Mouse (Mus musculus) embryonic facial prominence, embryonic 11.5 days (tissue): ENCODE results near the gene Nrap. TPM values are rescaled to one million over a fixed set of nuclear protein-coding genes. Genes with fewer than 3 reads are reported as not detected.
A peak's percentile ranks its signal among the peaks of the same experiment; 100 is the strongest.

Experiments used
- ATAC-seq: fragments of 200-750 bp; cut with Nextera tagmentation; replicated peaks from 2 replicates; pipeline ENCODE4 v1.8.0; 2017; ENCODE audit warnings: low read depth; ENCODE audit not compliant: insufficient number of reproducible peaks, low FRiP score, low TSS enrichment
- DNase-seq: peaks from one replicate; pipeline ENCODE4 v3.0.0-alpha.2; 2015; ENCODE audit warnings: low spot score
- H3K27ac ChIP-seq: fragments of 300-500 bp; sonication (generic); replicated peaks from 2 replicates; pipeline ENCODE4 v1.5.1; 2014; ENCODE audit warnings: mild to moderate bottlenecking, low read depth, low read length, control low read depth
- H3K27me3 ChIP-seq: fragments of 300-500 bp; sonication (generic); 2 replicates; pipeline ENCODE4 v1.6.1; 2014; ENCODE audit warnings: mild to moderate bottlenecking, low read length, moderate library complexity, mixed read lengths; ENCODE audit not compliant: control insufficient read depth, insufficient read depth
- H3K36me3 ChIP-seq: fragments of 300-500 bp; sonication (generic); replicated peaks from 2 replicates; pipeline ENCODE4 v1.6.1; 2014; ENCODE audit warnings: low read depth, mild to moderate bottlenecking, low read length, moderate library complexity, mixed read lengths; ENCODE audit not compliant: control insufficient read depth, insufficient read depth
- H3K4me1 ChIP-seq: fragments of 300-500 bp; sonication (generic); 2 replicates; pipeline ENCODE4 v1.6.1; 2014; ENCODE audit warnings: low read length, mixed read lengths; ENCODE audit not compliant: control insufficient read depth, insufficient read depth
- H3K4me2 ChIP-seq: fragments of 300-500 bp; sonication (generic); 2 replicates; pipeline ENCODE4 v1.6.1; 2014; ENCODE audit warnings: low read depth, mild to moderate bottlenecking, control low read depth, low read length, moderate library complexity
- H3K4me3 ChIP-seq: fragments of 300-500 bp; sonication (generic); 2 replicates; pipeline ENCODE4 v1.5.1; 2014; ENCODE audit warnings: low read depth, low read length, control low read depth
- H3K9ac ChIP-seq: fragments of 300-500 bp; sonication (generic); replicated peaks from 2 replicates; pipeline ENCODE4 v1.6.1; 2014; ENCODE audit warnings: mild to moderate bottlenecking, control low read depth, low read length
- H3K9me3 ChIP-seq: fragments of 300-500 bp; sonication (generic); replicated peaks from 2 replicates; pipeline ENCODE4 v1.6.1; 2016; ENCODE audit warnings: mild to moderate bottlenecking, low read length, inconsistent platforms, mixed read lengths; ENCODE audit not compliant: control insufficient read depth
- WGBS: fragments of 180-500 bp; shearing (Covaris S2); extraction: QIAGEN DNeasy Blood & Tissue Kit; methylation state at CpG from one replicate; pipeline ENCODE4 v1.1.7; 2014; 5-methylcytosine and 5-hydroxymethylcytosine counted together
- polyA plus RNA-seq: library from polyadenylated mRNA; unstranded; fragments of >200 nt; fragmentation: Nextera tagmentation; extraction: Ambion mirVana; gene quantifications from 2 replicates; pipeline ENCODE4 v1.2.1, GENCODE M21; 2014

The Nrap gene
- polyA plus RNA-seq, 1 experiment from 2014 or later, result not detected

- Histone ChIP-seq H3K36me3 (no peaks in the 10 kb centered on the region), H3K9me3 (no peaks in the 10 kb centered on the region), H3K9ac (no peak overlapping the region), H3K4me2 (no peak overlapping the region), H3K4me3 (no peak overlapping the region), H3K27me3 (no peaks in the 10 kb centered on the region), H3K27ac (no peak overlapping the region), H3K4me1 (no peaks in the 10 kb centered on the region)
- ATAC-seq, result no peak
- 88% methylated on average over 4 of the region's 4 CpGs for WGBS
- no peak for DNase-seq
Measured at GRCm38 (mm10) chr19:56288436-56288835, 101.4 kb downstream of the Nrap start.

GRCm38 (mm10) chr19:56287580-56288367 lies 102.1 kb downstream of the Nrap start:
- Histone ChIP-seq H3K4me3 (no peak overlapping the region), H3K9me3 (no peaks in the 10 kb centered on the region), H3K9ac (no peak overlapping the region), H3K36me3 (no peaks in the 10 kb centered on the region), H3K27me3 (no peaks in the 10 kb centered on the region), H3K4me2 (no peak overlapping the region), H3K27ac (no peak overlapping the region), H3K4me1 (no peaks in the 10 kb centered on the region)
- ATAC-seq, result no peak
- DNase-seq, result no peak
- WGBS, result 79% methylated on average over 15 of the region's 15 CpGs

GRCm38 (mm10) chr19:56286866-56287265 lies 103.0 kb downstream of the Nrap start, which contains the start of gene Habp2:
Gene Habp2, plus strand, starts transcription at chr19:56287137.
- Histone ChIP-seq H3K9ac (no peak within 1 kb of the TSS), H3K27me3 (no peaks in the 10 kb centered on the region), H3K36me3 (no peaks in the 10 kb centered on the region), H3K4me1 (no peaks in the 10 kb centered on the region), H3K4me3 (no peak within 1 kb of the TSS), H3K27ac (no peak within 1 kb of the TSS), H3K9me3 (no peaks in the 10 kb centered on the region), H3K4me2 (no peak within 1 kb of the TSS)
- ATAC-seq, result no peak
- no peak for DNase-seq
- WGBS, result 89% methylated on average over 7 of the region's 7 CpGs

GRCm38 (mm10) chr19:56285222-56285621 lies 104.6 kb downstream of the Nrap start:
- Histone ChIP-seq H3K36me3 (no peaks in the 10 kb centered on the region), H3K4me3 (no peak overlapping the region), H3K4me1 (no peaks in the 10 kb centered on the region), H3K27me3 (no peaks in the 10 kb centered on the region), H3K27ac (no peak overlapping the region), H3K9me3 (no peaks in the 10 kb centered on the region), H3K4me2 (no peak overlapping the region), H3K9ac (no peak overlapping the region)
- peak; percentile 43 for DNase-seq
- WGBS, result 31% methylated on average over 4 of the region's 4 CpGs
- no peak for ATAC-seq

GRCm38 (mm10) chr19:56278366-56278765 lies 111.5 kb downstream of the Nrap start:
- ATAC-seq, result no peak
- no peaks in the 10 kb centered on the region for H3K9me3 ChIP-seq

GRCm38 (mm10) chr19:56277951-56278350 lies 111.9 kb downstream of the Nrap start:
- no peaks in the 10 kb centered on the region for H3K27me3 ChIP-seq
- DNase-seq (no peak), ATAC-seq (no peak)
- H3K36me3 ChIP-seq, result no peaks in the 10 kb centered on the region
- no peak overlapping the region for H3K9ac ChIP-seq
- H3K4me3 ChIP-seq, result no peak overlapping the region
- H3K27ac ChIP-seq, result no peak overlapping the region
- no peaks in the 10 kb centered on the region for H3K9me3 ChIP-seq
- 80% methylated on average over 4 of the region's 4 CpGs for WGBS
- H3K4me1 ChIP-seq, result no peaks in the 10 kb centered on the region
- no peak overlapping the region for H3K4me2 ChIP-seq

More at GRCm38 (mm10) chr19:56278366-56278765, 111.5 kb downstream of the Nrap start:
- no peaks in the 10 kb centered on the region for H3K4me1 ChIP-seq
- H3K36me3 ChIP-seq, result no peaks in the 10 kb centered on the region
- 85% methylated on average over 11 of the region's 11 CpGs for WGBS
- no peak overlapping the region for H3K27ac ChIP-seq
- no peak overlapping the region for H3K4me3 ChIP-seq
- H3K4me2 ChIP-seq, result no peak overlapping the region
- H3K27me3 ChIP-seq, result no peaks in the 10 kb centered on the region
- no peak for DNase-seq
- H3K9ac ChIP-seq, result no peak overlapping the region

- DNase-seq (peak; percentile 44), ATAC-seq (no peak)
- Histone ChIP-seq H3K27ac (no peak overlapping the region), H3K4me2 (no peak overlapping the region), H3K4me3 (no peak overlapping the region), H3K9ac (no peak overlapping the region), H3K4me1 (no peaks in the 10 kb centered on the region), H3K27me3 (no peaks in the 10 kb centered on the region), H3K36me3 (no peaks in the 10 kb centered on the region), H3K9me3 (no peaks in the 10 kb centered on the region)
- WGBS, result 48% methylated on average over 3 of the region's 3 CpGs
Measured at GRCm38 (mm10) chr19:56277140-56277804, 112.6 kb downstream of the Nrap start.

GRCm38 (mm10) chr19:56272081-56272480 lies 117.8 kb downstream of the Nrap start:
- Histone ChIP-seq H3K4me2 (no peak overlapping the region), H3K9ac (no peak overlapping the region), H3K4me3 (no peak overlapping the region), H3K4me1 (no peaks in the 10 kb centered on the region), H3K27ac (no peak overlapping the region), H3K36me3 (no peaks in the 10 kb centered on the region), H3K27me3 (no peaks in the 10 kb centered on the region), H3K9me3 (no peaks in the 10 kb centered on the region)
- DNase-seq (no peak), ATAC-seq (no peak)
- 80% methylated on average over 8 of the region's 8 CpGs for WGBS
